Mouse (Mus musculus) liver, embryonic 11.5 days (tissue): ENCODE results near the gene Zfp541. TPM values are rescaled to one million over a fixed set of nuclear protein-coding genes. Genes with fewer than 3 reads are reported as not detected.

Experiments
- ATAC-seq: fragments of 200-750 bp; cut with Nextera tagmentation; replicated peaks from 2 replicates; pipeline ENCODE4 v1.8.0; 2017; ENCODE audit warnings: moderate number of reproducible peaks, mild to moderate bottlenecking, moderate TSS enrichment, moderate library complexity; ENCODE audit not compliant: low FRiP score
- DNase-seq: peaks from one replicate; pipeline ENCODE4 v3.0.0-alpha.2; 2017; ENCODE audit warnings: low spot score
- H3K27ac ChIP-seq: fragments of 300-500 bp; sonication (generic); 2 replicates; pipeline ENCODE4 v1.5.1; 2014; ENCODE audit warnings: mild to moderate bottlenecking, low read depth, low read length, control low read depth
- H3K27me3 ChIP-seq: fragments of 300-500 bp; sonication (generic); replicated peaks from 2 replicates; pipeline ENCODE4 v1.6.1; 2014; ENCODE audit warnings: low read length, mixed read lengths; ENCODE audit not compliant: control insufficient read depth, insufficient read depth
- H3K36me3 ChIP-seq: fragments of 300-500 bp; sonication (generic); 2 replicates; pipeline ENCODE4 v1.6.1; 2014; ENCODE audit warnings: mild to moderate bottlenecking, low read length, moderate library complexity, mixed read lengths; ENCODE audit not compliant: control insufficient read depth, insufficient read depth
- H3K4me1 ChIP-seq: fragments of 300-500 bp; sonication (generic); replicated peaks from 2 replicates; pipeline ENCODE4 v1.6.1; 2014; ENCODE audit warnings: low read length, mixed read lengths; ENCODE audit not compliant: control insufficient read depth, insufficient read depth
- H3K4me2 ChIP-seq: fragments of 300-500 bp; sonication (generic); 2 replicates; pipeline ENCODE4 v1.6.1; 2014; ENCODE audit warnings: mild to moderate bottlenecking, control low read depth, moderate library complexity
- H3K4me3 ChIP-seq: fragments of 300-500 bp; sonication (generic); 2 replicates; pipeline ENCODE4 v1.5.1; 2014; ENCODE audit warnings: low read depth, low read length, control low read depth
- H3K9ac ChIP-seq: fragments of 300-500 bp; sonication (generic); 2 replicates; pipeline ENCODE4 v1.6.1; 2014; ENCODE audit warnings: low read depth, low read length, control low read depth
- H3K9me3 ChIP-seq: fragments of 300-500 bp; sonication (generic); 2 replicates; pipeline ENCODE4 v1.6.1; 2016; ENCODE audit warnings: low read length, inconsistent platforms, mixed read lengths; ENCODE audit not compliant: control insufficient read depth
- WGBS: fragments of 180-500 bp; shearing (Covaris S2); extraction: QIAGEN DNeasy Blood & Tissue Kit; methylation state at CpG from one replicate; pipeline ENCODE4 v1.1.7; 2014; 5-methylcytosine and 5-hydroxymethylcytosine counted together
- polyA plus RNA-seq: library from polyadenylated mRNA; unstranded; fragments of >200 nt; fragmentation: Nextera tagmentation; extraction: Ambion mirVana; gene quantifications from 2 replicates; pipeline ENCODE4 v1.2.1, GENCODE M21; 2014

Zfp541 gene
- polyA plus RNA-seq, 1 experiment from 2014 or later: not detected

DNA sequence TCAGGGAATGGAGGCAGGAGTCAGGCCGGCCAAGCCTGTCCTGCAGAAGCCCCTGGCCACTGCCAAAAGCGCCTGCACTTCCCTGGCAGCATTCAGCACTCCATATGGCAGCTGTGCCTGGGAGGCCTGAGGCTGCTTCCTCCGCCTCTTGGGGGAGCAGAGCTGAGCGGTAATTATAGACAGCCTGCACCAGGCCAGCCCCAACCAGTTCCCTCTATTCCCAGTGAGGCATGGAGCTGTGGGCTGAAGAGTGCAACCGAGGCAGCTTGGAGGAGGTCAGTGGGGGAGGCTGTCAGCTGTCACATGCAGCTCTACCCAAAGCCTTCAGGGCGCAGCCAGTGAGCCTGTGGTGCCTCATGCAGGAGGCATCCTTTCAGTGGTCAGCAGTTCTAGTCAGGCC, 42.1 kb downstream of the Zfp541 start:
- Histone ChIP-seq H3K27me3 (no peaks in the 10 kb centered on the region), H3K9ac (0 out of 2 replicates have a peak overlapping the region, but pooled peaks have one; percentile 3), H3K36me3 (peaks cover 31% of the 10 kb centered on the region), H3K4me3 (no peak overlapping the region), H3K4me1 (peaks cover 16% of the 10 kb centered on the region), H3K4me2 (no peak overlapping the region), H3K9me3 (no peaks in the 10 kb centered on the region), H3K27ac (no peak overlapping the region)
- ATAC-seq: no peak
- 81% methylated on average over 6 of the region's 6 CpGs for WGBS
- DNase-seq: no peak

DNA sequence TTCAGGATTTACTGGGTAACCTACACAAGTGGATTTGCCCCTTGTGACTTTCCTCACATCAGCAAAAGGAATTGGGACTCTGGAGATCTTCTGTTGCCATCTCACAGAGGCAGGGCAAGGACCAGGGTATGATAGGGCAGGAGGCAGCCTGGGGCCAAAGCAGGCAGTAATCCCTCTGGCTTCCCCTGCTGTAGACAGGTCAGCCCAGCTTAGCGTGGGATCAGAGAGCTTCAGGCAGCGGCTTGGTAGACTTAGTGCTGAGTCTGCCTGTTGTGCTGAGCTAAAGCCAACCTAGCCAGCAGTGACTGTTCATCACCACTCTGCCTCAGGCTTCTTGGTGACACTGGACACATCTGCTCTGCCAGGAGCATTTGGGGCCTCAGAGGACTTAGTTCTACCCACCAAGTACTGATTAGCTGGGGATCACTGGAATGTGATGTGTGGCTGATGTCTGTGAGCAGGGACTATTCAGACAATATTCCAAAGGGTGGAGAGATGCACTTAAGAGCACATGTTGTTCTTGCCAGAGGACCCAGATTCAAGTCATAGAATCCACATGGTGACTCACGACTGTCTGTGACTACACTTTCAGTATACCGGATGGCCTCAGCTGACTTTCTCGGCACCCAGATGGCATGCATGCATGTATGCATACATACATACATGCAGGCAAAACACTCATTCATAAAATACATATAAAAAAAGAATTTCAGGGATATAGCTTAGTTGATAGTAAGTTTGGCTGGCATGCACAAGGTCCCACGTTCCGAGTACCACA, 43.2 kb downstream of the Zfp541 start:
- ATAC-seq (no peak), DNase-seq (no peak)
- H3K4me3 ChIP-seq: no peak overlapping the region
- H3K36me3 ChIP-seq: peaks cover 40% of the 10 kb centered on the region
- H3K9ac ChIP-seq: no peak overlapping the region
- no peak overlapping the region for H3K4me2 ChIP-seq
- H3K27ac ChIP-seq: no peak overlapping the region
- H3K9me3 ChIP-seq: no peaks in the 10 kb centered on the region
- WGBS: 94% methylated on average over 7 of the region's 7 CpGs
- peaks cover 10% of the 10 kb centered on the region for H3K4me1 ChIP-seq
- H3K27me3 ChIP-seq: no peaks in the 10 kb centered on the region

DNA sequence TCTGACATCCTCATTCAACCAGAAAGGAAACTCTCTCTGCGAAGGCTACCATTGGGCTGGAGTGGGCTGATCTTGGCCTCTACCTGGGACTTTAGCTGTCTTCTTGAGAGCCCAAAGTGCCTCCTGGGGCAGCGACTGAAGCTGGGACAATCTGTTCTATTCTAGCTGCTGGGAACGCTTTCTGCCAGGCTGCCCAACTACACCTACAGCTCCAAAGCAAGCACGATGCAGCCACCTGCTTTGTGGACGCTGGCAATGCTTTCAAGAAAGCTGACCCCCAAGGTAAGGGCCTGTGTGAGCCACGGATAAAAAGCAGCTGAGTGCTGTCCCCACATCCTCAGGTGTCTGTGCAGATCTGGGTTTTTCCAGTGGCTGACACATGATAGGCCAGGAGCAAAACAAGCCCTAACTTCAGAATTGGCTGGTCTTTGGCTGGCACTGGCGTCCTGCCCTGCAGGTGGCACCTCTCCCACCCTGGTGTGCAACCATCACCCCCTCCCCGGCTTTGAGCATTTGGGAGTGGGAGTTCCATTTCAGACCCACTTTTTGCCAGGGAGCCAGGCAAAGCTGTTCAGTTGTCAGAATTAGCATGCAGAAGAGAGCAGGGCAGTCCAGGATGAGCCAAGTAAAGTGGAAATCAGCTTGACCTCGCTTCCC, 47.4 kb downstream of the Zfp541 start:
- no peak overlapping the region for H3K9ac ChIP-seq
- H3K4me2 ChIP-seq: no peak overlapping the region
- no peak overlapping the region for H3K4me3 ChIP-seq
- no peak overlapping the region for H3K27ac ChIP-seq
- H3K4me1 ChIP-seq: no peaks in the 10 kb centered on the region
- DNase-seq (no peak), ATAC-seq (no peak)
- H3K9me3 ChIP-seq: no peaks in the 10 kb centered on the region
- H3K36me3 ChIP-seq: peaks cover 48% of the 10 kb centered on the region
- H3K27me3 ChIP-seq: no peaks in the 10 kb centered on the region
- WGBS: 89% methylated on average over 9 of the region's 9 CpGs

GRCm38 (mm10) chr7:16110158-16110557, 48.5 kb downstream of the Zfp541 start:
- Histone ChIP-seq H3K27me3 (no peaks in the 10 kb centered on the region), H3K36me3 (peaks cover 53% of the 10 kb centered on the region), H3K4me2 (no peak overlapping the region), H3K4me3 (no peak overlapping the region), H3K9ac (no peak overlapping the region; the same call in 1 of the 2 replicates), H3K27ac (no peak overlapping the region), H3K9me3 (no peaks in the 10 kb centered on the region), H3K4me1 (no peaks in the 10 kb centered on the region)
- DNase-seq (no peak), ATAC-seq (no peak)
- 92% methylated on average over 8 of the region's 8 CpGs for WGBS

DNA sequence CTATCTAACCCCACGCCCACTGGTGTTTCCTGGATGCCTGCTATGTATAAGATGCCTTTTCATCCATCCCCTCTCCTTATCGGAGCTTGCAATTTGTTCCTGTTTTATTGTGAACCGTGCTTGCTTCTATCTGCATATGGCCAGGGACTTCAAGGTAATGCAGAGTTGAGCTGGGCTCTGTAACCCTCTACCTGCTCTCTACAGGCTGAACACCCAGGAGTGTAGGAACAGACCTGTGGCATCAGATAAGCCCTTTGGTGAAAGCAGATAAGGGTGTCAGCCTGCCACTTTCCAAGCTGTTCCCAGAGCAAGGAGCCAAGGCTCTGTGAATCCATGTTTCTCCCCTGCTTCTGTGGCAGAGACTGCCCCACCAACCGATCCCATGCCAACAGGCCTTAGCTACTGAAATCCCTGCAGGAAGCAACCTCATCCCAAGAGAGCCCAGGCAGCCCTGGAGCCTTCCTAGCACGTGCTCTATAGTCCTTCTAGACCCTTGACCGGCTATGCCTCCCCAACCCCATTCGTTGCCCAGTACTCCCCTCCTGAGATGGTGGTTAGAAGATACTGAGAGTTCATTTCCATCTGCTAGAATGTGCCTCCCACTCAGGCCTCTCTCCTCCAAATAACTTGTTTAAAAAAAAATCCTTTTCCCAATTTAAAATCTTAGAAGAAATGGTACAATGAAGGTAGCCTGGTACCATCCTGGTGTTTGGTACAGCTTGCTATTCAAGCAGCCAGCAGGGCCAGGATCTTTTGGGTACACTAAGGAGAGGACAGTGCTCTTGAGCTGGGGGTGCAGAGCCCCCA, 49.9 kb downstream of the Zfp541 start:
- ATAC-seq (no peak), DNase-seq (no peak)
- no peak overlapping the region for H3K27ac ChIP-seq
- peaks cover 65% of the 10 kb centered on the region for H3K36me3 ChIP-seq
- H3K27me3 ChIP-seq: no peaks in the 10 kb centered on the region
- H3K4me2 ChIP-seq: no peak overlapping the region
- no peak overlapping the region for H3K4me3 ChIP-seq
- no peaks in the 10 kb centered on the region for H3K4me1 ChIP-seq
- 86% methylated on average over 7 of the region's 7 CpGs for WGBS
- H3K9me3 ChIP-seq: no peaks in the 10 kb centered on the region
- H3K9ac ChIP-seq: no peak overlapping the region

DNA sequence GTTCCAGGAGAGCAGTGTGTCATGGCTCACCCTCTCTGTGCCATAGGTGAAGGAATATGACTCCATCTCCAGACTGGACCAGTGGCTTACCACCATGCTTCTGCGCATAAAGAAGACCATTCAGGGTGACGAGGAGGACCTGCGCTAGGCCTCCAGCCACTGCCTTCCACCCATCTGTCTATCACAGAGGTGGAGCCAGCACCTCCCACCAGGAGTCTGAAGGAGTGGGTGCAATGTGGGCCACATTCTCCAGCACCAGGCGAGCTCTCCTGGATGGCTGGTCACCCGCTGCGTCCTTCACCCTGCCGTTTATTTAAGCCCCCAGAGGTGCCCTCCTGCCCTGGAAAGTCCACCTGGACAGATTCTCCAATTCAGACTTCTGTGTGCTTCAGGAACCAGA, 54.8 kb downstream of the Zfp541 start:
- ATAC-seq: no peak
- H3K36me3 ChIP-seq: peaks cover 42% of the 10 kb centered on the region
- DNase-seq: no peak
- H3K4me3 ChIP-seq: no peak overlapping the region
- H3K4me1 ChIP-seq: no peaks in the 10 kb centered on the region; the same call in 1 of the 2 replicates
- WGBS: 95% methylated on average over 7 of the region's 7 CpGs
- no peak overlapping the region for H3K27ac ChIP-seq
- no peaks in the 10 kb centered on the region for H3K9me3 ChIP-seq
- no peaks in the 10 kb centered on the region for H3K27me3 ChIP-seq
- no peak overlapping the region for H3K9ac ChIP-seq
- H3K4me2 ChIP-seq: no peak overlapping the region

DNA sequence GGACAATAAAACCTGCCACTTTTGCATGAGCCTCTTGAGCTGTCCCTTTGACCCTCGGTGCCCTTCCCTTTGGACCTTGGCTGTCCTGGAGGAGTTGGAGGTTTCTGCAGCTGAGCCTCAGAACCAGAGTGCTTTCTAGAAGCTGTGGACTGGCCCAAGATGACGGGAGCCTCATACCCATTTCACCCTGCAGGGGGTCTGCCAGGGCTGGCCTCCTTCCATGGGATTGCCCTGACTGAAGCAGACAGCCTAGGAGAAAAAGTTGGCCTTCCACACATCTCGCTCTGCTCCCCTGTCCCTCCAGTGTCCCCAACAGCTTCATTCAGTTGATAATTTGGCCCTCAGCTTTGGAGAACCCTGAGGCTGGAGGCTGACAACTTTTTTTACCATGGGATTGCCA, 55.5 kb downstream of the Zfp541 start:
- H3K36me3 ChIP-seq: peaks cover 39% of the 10 kb centered on the region
- DNase-seq: no peak
- 83% methylated on average over 3 of the region's 3 CpGs for WGBS

DNA sequence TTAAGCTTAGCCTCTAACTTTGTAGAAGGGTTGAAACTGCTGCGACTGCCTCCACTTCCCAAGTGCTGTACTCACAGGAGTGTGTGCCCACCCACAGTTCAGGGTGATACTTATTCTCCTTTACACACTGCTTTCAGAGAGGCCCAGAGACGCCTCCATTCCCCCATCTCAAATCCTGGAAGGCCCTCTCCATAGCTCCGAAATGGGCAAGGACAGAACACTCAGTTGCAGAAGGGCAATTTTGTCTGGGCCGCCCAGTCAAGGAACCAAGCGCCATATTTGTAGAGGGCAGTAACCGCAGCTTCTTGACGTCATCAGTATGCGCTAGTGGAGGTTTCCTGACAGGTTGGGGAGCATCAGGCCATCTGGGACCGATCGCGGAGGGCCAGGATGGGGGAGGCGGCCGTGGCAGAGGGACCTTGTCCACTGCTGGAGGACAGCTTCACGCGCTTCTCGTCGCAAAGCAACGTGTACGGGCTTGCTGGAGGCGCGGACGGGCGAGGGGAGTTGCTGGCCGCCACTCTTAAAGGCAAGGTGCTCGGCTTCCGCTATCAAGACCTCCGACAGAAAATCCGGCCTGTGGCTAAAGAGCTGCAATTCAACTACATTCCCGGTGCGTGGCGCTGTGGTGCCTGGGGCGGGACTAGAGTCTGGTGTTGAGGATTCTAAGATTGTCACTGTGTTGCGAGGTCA, 58.1 kb downstream of the Zfp541 start, which contains the start of gene Kptn:
Gene Kptn (plus strand): TSS at position 327 of the 693 bp plus-strand sequence.
- H3K4me2 ChIP-seq: peak within 1 kb of the TSS; percentile 78
- peaks cover 21% of the 10 kb centered on the region for H3K36me3 ChIP-seq
- DNase-seq: peak; percentile 93
- peak; percentile 83 for ATAC-seq
- H3K27ac ChIP-seq: peak within 1 kb of the TSS; percentile 63
- no peaks in the 10 kb centered on the region; the same call in 1 of the 2 replicates for H3K4me1 ChIP-seq
- H3K9ac ChIP-seq: peak within 1 kb of the TSS; percentile 84
- H3K4me3 ChIP-seq: peak within 1 kb of the TSS; percentile 77
- no peaks in the 10 kb centered on the region for H3K9me3 ChIP-seq
- no peaks in the 10 kb centered on the region for H3K27me3 ChIP-seq
- WGBS: 1% methylated on average over 33 of the region's 33 CpGs

More for the DNA sequence above, 55.5 kb downstream of the Zfp541 start:
- H3K4me1 ChIP-seq: no peaks in the 10 kb centered on the region; the same call in 1 of the 2 replicates
- H3K9me3 ChIP-seq: no peaks in the 10 kb centered on the region
- H3K4me3 ChIP-seq: no peak overlapping the region
- H3K4me2 ChIP-seq: no peak overlapping the region
- no peak for ATAC-seq
- no peaks in the 10 kb centered on the region for H3K27me3 ChIP-seq
- no peak overlapping the region for H3K27ac ChIP-seq
- H3K9ac ChIP-seq: no peak overlapping the region
